Mouse (Mus musculus) spleen, adult 2 months (tissue): ENCODE results near the gene Msl3.

Source experiments
- CTCF ChIP-seq: fragments of 200-500 bp; IDR thresholded peaks from 2 replicates; pipeline ENCODE4 v1.5.1; 2011; ENCODE audit warnings: mild to moderate bottlenecking, inconsistent platforms; ENCODE audit not compliant: insufficient read depth, insufficient read length, insufficient replicate concordance; ENCODE audit errors: extremely low read depth
- POLR2A ChIP-seq: fragments of 200-500 bp; IDR thresholded peaks from 2 replicates; pipeline ENCODE4 v1.6.1; 2011; ENCODE audit warnings: low read depth, low read length, inconsistent platforms

DNA sequence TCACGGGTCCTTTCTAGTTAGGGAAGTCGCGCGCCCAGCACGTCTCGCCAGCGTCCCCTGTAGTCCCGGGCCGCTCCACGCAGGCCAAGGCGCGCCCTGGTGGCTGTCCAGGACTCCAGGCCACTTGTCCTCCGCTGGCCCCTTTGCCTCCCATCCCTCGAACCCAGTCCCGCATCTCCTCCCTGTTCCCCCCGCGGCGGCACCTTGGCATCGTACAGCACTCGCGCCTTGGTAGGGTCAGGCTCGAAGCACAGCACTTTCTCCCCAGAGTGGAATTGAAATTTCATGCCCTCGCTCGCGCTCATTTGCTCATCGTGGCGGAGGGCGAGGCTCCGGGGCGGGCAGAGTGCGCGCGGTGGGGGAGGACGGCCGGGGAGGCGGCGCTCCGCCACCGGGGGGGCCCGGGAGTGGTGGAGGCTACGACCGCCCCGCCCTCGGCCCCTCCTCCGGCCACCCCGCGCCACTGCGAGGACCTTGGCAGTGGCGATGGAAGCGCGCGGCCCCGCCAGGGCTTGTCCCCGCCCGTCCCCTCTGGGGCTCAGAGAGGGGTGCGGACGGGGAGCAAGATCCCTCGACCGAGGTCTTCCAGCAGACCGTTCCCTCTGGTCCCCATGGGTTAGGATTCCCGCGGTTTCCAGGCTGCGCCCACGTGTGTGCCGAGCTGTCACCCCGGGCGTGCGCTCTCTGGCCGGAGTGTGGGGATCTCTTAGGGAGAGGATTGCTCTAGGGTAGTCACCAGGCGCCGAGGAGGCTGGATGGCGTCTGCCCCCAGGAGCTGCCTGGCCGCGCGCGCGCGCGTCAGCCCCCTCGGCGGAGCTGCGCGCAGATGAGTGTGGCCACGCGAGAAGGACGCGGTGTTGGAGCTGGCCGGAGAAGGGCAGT, at the start of gene Msl3:
- TF ChIP-seq POLR2A, result no peak
- no peak for TF ChIP-seq CTCF
